Mouse (Mus musculus) myocyte (in vitro differentiated cells): ENCODE results near the gene Boc.

Experiments
- CEBPB ChIP-seq: IDR thresholded peaks from 2 replicates; pipeline ENCODE4 v1.6.1; 2011; ENCODE audit warnings: mild to moderate bottlenecking, moderate library complexity; ENCODE audit not compliant: poor library complexity, insufficient read depth, severe bottlenecking
- E2F4 ChIP-seq: IDR thresholded peaks from one replicate; pipeline ENCODE4 v1.6.1; 2011; ENCODE audit warnings: mild to moderate bottlenecking, control low read depth, moderate library complexity; ENCODE audit not compliant: insufficient read depth
- MAX ChIP-seq: IDR thresholded peaks from one replicate; pipeline ENCODE4 v1.6.1; 2011; ENCODE audit warnings: low read depth, mild to moderate bottlenecking, control low read depth
- MYOD1 ChIP-seq, 3 experiments: IDR thresholded peaks; one replicate each; pipeline ENCODE4 v1.6.1; 2011; ENCODE audit warnings: control low read depth in 2 of 3, low read depth in 2 of 3, mild to moderate bottlenecking in 2 of 3, moderate library complexity in 1 of 3; ENCODE audit not compliant: insufficient read length in 2 of 3, control insufficient read depth in 1 of 3
- MYOG ChIP-seq, 3 experiments: IDR thresholded peaks; one replicate each; pipeline ENCODE4 v1.6.1; 2011; ENCODE audit warnings: control low read depth in 2 of 3, low read depth in 2 of 3, mild to moderate bottlenecking in 2 of 3; ENCODE audit not compliant: insufficient read length in 2 of 3, control insufficient read depth in 1 of 3, insufficient read depth in 1 of 3
- POLR2A ChIP-seq: IDR thresholded peaks from one replicate; pipeline ENCODE4 v1.6.1; 2011; ENCODE audit warnings: low read depth, mild to moderate bottlenecking, control low read depth, moderate library complexity; ENCODE audit not compliant: insufficient read length
- POLR2AphosphoS2 ChIP-seq: IDR thresholded peaks from one replicate; pipeline ENCODE4 v1.6.1; 2011; ENCODE audit warnings: low read depth, control low read depth; ENCODE audit not compliant: insufficient read length
- REST ChIP-seq: IDR thresholded peaks from one replicate; pipeline ENCODE4 v1.6.1; 2011; ENCODE audit warnings: mild to moderate bottlenecking, control low read depth, moderate library complexity; ENCODE audit not compliant: insufficient read depth, insufficient read length
- TCF3 ChIP-seq: IDR thresholded peaks from one replicate; pipeline ENCODE4 v1.6.1; 2011; ENCODE audit warnings: low read depth, control low read depth; ENCODE audit not compliant: insufficient read length
- USF1 ChIP-seq: IDR thresholded peaks from one replicate; pipeline ENCODE4 v1.6.1; 2011; ENCODE audit warnings: low read depth, mild to moderate bottlenecking, control low read depth, moderate library complexity

GRCm38 (mm10) chr16:44530191-44530590, 28.5 kb downstream of the Boc start:
- TF ChIP-seq POLR2A (no peak), TCF3 (no peak), USF1 (no peak), MYOD1 (IDR thresholded peaks at IDR 0.05; ENCODE audit: control insufficient read depth in 1 of 3, insufficient read length in 2 of 3, low read depth in 2 of 3) (no peak), POLR2AphosphoS2 (no peak), MAX (no peak), E2F4 (no peak), MYOG (IDR thresholded peaks at IDR 0.05; ENCODE audit: control insufficient read depth in 1 of 3, insufficient read depth in 1 of 3, insufficient read length in 2 of 3, low read depth in 2 of 3) (no peak), REST (no peak), CEBPB (no peak)
